Mouse (Mus musculus) liver, embryonic 14.5 days (tissue): ENCODE data around the gene Magi3.

Source experiments
- CTCF ChIP-seq: IDR thresholded peaks from 2 replicates; pipeline ENCODE4 v1.5.1; 2016; ENCODE audit warnings: antibody characterized with exemption, low read depth, control low read depth
- EP300 ChIP-seq: IDR thresholded peaks from 2 replicates; pipeline ENCODE4 v1.6.1; 2016; ENCODE audit warnings: antibody characterized with exemption, low read depth

DNA sequence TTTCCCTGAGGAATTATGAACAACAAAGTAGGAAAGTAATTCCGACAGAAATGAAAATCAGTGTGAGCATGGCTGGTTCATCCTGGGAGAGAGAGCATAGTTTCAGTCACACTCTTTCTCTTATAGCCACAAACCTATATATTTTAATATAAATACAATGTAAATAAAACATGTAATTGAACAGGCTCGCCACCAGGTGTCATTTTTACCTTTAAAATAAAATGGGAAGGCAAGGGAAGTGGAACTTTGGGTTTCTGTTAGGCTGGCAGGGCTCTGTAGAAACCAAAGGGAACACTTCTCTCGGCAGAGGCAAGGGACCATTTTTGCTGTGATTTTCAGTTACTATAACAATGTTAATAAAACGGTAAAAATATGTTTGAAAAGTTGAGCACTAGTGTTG lies 200.7 kb downstream of the Magi3 start:
- TF ChIP-seq CTCF (no peak; the same call in 1 of the 2 replicates), EP300 (no peak)
